Mouse (Mus musculus): ENCODE measurements around the gene Styx.

Gene Styx

GRCm38 (mm10) chr14:45350931-45351859 lies at the start of gene Styx:
Styx (plus strand) TSS chr14:45351093.
- peak; percentile 83 for DNase-seq (ENCODE audit: low spot score)

GRCm38 (mm10) chr14:45303939-45304338 lies 47.0 kb upstream of the Styx start:
- no peak for DNase-seq (ENCODE audit: low spot score)

DNA sequence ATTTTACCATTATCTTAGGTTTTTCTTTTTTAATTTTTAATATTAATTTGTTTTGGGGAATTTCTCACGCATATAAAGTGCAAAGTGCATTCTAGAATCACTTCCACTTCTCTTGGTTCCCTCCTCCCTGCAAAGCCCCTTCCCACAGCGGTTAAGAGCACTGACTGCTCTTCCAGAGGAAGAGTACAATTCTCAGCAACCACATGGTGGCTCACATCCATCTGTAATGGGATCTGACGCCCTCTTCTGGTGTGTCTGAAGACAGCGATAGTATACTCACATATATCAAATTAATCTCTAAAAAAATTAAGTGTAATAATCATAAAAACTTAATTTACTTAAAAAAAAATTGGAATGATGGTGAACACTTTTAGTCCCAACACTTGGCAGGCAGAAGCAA lies 46.5 kb upstream of the Styx start:
- no peak for DNase-seq (ENCODE audit: low spot score)

DNA sequence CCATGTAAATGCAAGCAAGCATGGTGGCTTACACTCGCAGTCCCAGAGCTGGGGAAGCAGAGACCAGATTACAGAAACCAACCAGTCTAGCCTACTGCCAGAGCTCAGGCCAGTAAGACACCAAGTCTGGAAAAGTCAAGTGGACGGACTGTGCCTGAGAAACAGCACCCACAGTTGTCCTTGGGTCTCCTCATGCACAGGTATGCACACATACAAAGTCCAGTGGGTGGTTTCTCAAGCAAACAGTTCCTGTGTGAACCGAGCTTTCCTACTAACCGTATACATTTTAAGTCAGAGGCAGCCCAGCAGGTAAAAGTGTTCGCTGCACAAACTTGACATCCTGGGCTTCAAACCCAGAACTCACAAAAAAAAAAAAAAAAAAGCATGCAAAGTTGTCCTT lies 45.0 kb upstream of the Styx start:
- DNase-seq (ENCODE audit: low spot score): no peak

DNA sequence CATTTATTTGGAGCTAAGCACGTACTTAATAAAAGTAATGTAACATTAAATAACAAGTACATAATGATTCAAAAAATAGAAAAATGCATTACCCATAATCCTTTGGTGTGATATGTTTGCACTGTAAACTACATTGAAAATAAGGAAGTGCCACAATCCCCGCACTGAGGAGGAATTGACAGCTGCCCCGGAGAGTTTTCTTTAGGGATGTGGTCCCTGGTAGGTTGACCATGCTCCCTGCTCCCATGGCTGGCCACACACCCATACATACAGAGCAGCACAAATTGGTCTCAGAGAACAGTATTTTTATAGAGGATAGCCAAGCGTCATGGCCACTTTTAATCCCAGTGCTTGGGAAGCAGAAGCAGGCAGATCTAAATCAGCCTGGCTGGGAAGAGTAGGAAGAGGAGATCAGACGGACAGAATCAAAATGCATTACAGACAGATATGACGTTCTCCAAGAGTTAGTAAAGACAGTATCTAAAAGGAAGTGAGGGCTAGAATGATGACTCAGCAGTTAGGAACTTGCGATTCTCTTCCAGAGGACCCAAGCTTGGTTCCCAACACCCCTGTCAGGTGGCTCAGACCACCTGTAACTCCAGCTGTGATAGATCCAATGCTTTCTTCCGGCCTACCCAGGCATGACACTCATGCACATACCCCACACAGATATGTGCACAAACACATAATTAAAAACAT lies 43.1 kb upstream of the Styx start:
- DNase-seq (ENCODE audit: low spot score): no peak

DNA sequence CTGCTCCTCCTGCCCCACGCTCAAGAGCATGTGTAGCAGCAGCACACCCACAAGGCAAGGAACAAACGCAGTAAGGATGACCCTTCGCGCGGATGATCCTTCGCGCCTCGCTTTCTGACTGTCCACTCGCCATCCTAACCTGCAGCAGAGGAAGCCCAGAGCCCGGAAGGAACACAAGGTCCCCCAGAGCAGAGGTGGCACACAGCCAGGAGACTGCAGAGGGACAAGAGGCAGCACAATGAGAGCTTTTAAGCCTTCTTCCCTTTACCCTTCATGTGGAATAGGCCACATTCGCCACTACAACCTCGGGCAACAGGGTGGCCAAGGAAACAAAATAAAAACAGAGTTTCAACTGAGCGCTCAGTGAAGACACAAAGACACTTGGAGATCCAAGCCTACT lies 41.2 kb upstream of the Styx start:
- DNase-seq (ENCODE audit: low spot score): no peak

GRCm38 (mm10) chr14:45310101-45310500 lies 40.8 kb upstream of the Styx start:
- DNase-seq (ENCODE audit: low spot score): no peak

DNA sequence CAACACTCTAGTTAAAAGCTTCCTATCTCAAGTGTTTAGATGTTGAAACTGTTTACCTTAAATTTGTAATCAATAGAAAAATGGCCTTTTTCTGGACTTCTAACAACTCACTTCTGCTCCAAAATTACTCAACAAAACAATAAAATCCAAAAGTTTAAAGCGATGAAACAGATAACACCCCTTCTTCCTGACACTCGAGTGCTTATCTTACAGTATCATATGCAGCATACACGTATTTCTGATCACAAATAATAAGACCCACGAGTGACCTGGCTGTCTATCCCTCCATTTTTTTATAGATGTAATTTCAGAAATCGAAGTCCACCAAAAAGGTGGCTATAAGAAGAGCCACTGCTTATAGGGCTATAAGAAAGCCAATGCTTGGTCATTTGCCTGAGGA lies 34.0 kb upstream of the Styx start:
- no peak for DNase-seq (ENCODE audit: low spot score)

DNA sequence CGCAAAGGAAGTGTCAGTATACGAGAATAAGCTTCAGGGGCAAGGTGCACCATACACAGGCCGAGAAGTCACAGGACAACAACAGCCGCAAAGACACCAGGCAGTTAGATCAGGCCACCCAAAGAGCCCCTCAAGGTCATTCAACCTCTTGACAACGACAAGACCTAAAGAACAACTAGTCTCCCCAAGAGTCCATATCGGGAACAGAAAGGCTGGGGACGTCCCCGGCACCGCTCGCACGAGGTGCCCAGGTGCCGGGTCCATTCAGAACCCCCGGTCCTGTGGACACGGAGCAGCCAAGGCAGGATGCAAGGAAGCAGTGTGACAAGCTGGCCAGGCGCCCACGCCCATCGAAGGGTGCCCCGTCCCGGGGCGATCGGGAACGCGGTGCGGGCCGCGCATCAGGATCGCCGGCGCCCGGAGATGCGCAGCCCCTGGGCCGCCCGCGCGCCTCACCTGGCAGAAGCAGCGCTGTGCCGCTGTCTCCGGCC lies 32.9 kb upstream of the Styx start:
- DNase-seq (ENCODE audit: low spot score): peak; percentile 32

DNA sequence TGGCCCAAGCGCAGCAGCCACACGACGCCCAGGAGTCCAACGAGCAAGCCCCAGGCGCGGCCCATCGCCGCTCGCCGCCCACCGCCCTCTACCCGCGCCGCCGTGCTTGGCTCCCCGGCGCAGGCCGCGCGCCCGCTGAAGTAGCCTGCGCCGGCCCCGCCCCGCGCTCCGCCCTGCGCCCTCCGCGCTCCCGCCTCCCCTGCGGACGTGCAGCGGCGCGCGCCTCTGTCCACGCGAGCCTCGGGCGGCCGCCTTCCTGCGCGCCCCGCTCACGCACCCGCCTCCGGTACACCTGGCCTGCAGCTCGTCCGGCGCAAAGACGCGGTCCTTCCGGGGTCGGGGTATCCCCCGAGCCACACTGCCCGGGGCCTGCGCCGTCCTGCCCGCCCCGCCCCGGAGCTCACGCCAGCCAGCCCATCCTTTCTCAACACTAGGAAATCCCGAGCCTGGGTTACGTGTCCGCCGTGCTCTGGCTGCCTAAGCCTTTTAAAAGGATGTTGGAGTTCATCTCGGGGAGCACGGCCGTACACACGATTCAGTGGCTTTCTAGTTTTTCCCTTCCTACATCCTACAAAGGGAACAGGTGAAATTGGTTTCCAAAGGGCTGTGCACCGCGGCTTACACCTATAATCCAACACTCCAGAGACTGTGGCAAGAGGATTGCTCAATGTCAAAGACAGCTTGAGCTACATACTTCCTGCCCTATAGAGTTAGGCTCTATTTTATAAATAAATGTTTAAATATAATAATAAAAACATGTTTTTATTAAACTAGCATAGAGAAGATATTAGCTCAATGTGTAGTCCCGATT lies 32.3 kb upstream of the Styx start, which contains the start of gene Ero1l:
Ero1l (minus strand) TSS at position 346 of the 811 bp plus-strand sequence.
- DNase-seq (ENCODE audit: low spot score): peak; percentile 74

- no peak for DNase-seq (ENCODE audit: low spot score)
These were observed 31.7 kb upstream of the Styx start for GRCm38 (mm10) chr14:45319237-45319610.

DNA sequence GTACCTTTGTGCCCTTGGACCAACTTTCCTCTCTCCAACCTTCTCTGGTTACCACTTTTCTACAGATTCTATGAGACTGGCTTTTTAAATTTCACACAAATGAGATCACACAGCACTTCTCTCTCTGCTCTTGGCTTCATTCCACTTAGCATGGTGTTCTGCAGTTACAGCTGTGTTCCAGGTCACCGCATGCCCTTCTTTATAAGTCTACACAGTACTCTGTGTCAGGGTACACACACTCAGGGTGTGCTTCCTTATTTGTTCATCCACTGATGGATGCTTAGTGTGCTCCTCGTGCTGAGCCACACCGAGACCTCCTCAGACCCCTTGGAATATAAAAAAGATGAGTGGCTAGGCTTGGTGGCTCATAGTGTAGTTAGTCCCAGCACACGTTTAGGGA lies 30.8 kb upstream of the Styx start:
- peak; percentile 19 for DNase-seq (ENCODE audit: low spot score)

DNA sequence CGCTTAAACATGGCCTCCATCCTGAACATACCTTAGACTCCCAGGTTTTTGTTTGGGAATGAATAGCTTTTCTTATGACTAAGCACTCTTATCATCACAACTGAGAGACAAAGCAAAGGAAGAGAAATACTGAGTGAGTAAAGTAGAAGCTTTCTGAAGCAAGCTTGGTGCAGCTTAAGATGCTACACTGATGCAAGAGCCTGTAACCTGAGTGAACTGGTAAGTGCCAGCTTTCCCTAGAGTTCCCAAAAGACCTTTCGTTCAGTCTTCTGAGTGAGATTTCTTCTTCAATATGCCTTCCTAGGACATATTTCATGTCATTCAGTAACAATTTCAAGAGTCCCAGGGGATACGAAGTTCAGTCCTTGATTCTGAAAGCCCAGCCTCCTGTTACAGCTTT lies 29.8 kb upstream of the Styx start:
- DNase-seq (ENCODE audit: low spot score): peak; percentile 68

DNA sequence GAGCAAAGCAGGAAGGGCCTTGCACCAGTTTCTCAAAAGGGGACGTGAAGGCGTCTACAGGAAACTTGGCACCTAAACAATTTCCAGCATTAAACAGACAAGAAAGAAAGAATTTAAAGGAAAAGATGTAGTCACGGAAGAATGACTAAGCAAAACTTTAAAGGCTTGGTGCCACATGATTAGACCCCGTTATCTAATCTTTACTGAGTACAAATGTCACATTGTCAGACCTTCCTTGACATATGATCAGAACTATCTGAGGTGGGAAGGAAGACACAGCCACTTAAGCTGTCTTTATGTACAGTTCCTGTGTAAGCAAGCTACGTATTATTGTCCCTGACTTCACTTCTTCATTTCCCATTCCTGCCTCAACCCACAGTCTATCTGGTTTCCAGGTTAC lies 29.3 kb upstream of the Styx start:
- no peak for DNase-seq (ENCODE audit: low spot score)

DNA sequence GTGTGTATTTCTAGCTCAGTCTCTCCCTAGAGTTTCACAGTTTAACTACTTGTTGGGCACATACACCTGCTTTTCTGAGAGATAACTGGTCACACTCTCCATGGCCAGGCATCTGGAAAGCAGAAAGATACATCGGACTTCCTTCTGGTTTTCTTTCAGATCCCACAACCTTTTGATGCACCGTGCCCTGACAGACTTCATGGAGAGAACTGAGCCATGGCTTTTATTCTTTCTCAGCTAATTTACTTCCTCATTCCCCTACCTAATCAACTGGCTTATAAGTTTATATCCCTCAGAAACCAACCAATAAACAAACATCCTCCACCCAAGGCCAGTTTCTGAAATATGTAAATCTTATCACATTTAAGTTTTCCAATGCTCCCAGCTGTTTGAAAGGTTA lies 28.4 kb upstream of the Styx start:
- DNase-seq (ENCODE audit: low spot score): no peak

DNA sequence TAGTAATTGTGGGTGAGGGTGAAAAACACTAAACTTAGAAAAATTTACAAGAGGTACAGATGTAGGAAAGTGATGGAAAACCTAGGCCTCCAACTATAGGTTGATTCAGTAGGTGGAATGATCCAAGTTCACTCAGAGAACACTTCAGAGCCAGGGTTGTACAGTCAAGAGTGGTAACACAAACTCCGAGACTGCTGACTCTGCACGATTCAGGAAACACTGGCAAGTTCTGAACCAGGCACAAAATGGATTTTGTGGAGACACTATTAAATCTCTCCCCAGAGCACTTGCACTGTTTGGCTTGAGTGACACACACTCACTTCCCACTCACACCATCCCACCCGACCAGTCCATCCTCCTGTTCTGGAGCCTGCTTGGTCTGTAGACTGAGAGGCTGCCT lies 27.6 kb upstream of the Styx start:
- DNase-seq (ENCODE audit: low spot score): no peak

DNA sequence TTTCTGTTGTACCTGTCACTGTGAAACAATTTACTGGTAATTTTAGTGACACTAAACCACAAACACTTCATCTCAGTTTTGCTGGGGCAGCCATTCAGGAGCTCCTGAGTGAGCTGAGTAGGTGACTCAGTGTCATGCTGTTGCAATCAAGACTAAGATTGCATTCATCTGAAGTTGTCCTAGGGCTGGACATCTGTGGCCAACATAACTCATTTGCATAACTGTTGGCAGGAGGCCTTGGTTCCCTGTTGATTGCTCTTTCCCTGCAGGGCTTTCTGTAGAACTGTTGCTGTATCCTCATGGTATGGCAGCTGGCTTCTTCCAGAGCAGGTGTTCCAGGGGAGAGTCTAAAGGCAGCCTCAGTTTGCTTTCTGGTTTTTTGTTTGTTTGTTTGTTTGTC lies 25.4 kb upstream of the Styx start:
- peak; percentile 82 for DNase-seq (ENCODE audit: low spot score)

GRCm38 (mm10) chr14:45328072-45328713 lies 22.7 kb upstream of the Styx start:
- no peak for DNase-seq (ENCODE audit: low spot score)

GRCm38 (mm10) chr14:45329018-45329588 lies 21.8 kb upstream of the Styx start:
- DNase-seq (ENCODE audit: low spot score): no peak

GRCm38 (mm10) chr14:45329589-45330181 lies 21.2 kb upstream of the Styx start, which contains the start of gene Psmc6:
Psmc6 (plus strand) TSS chr14:45329788.
- peak; percentile 90 for DNase-seq (ENCODE audit: low spot score)

Data from adipocyte (in vitro differentiated cells).